Mouse (Mus musculus) brain, adult 2 months (tissue): Measurements from ENCODE around the gene Tpcn2.

ENCODE experiments used
- DNase-seq: peaks from one replicate; pipeline ENCODE4 v3.0.0; 2011; ENCODE audit warnings: low read depth, low spot score

The Tpcn2 gene

GRCm38 (mm10) chr7:145283487-145284187 is at the start of gene Tpcn2:
TSS of gene Tpcn2 (minus strand) at chr7:145284011.
- DNase-seq, result peak; percentile 98

- DNase-seq, result peak; percentile 53
Measured at GRCm38 (mm10) chr7:145332376-145333041, 48.7 kb upstream of the Tpcn2 start.

- no peak for DNase-seq
Measured at GRCm38 (mm10) chr7:145330641-145331040, 46.8 kb upstream of the Tpcn2 start.

- no peak for DNase-seq
Measured at GRCm38 (mm10) chr7:145329982-145330381, 46.2 kb upstream of the Tpcn2 start.

- DNase-seq, result no peak
Measured at GRCm38 (mm10) chr7:145325697-145326096, 41.9 kb upstream of the Tpcn2 start.

- no peak for DNase-seq
Measured at GRCm38 (mm10) chr7:145323607-145324006, 39.8 kb upstream of the Tpcn2 start.

- DNase-seq, result peak; percentile 97
Measured at GRCm38 (mm10) chr7:145319481-145319880, 35.7 kb upstream of the Tpcn2 start.

GRCm38 (mm10) chr7:145317522-145317921 is 33.7 kb upstream of the Tpcn2 start:
- DNase-seq, result peak; percentile 84

- DNase-seq, result peak; percentile 59
Measured at GRCm38 (mm10) chr7:145314785-145315411, 31.1 kb upstream of the Tpcn2 start, which contains the start of gene Mrgprd. TSS of gene Mrgprd (plus strand) at chr7:145314835.

- no peak for DNase-seq
Measured at GRCm38 (mm10) chr7:145312137-145312536, 28.3 kb upstream of the Tpcn2 start.

GRCm38 (mm10) chr7:145310526-145310925 is 26.7 kb upstream of the Tpcn2 start:
- DNase-seq, result no peak

- DNase-seq, result no peak
Measured at GRCm38 (mm10) chr7:145309877-145310276, 26.1 kb upstream of the Tpcn2 start.

GRCm38 (mm10) chr7:145308866-145309265 is 25.1 kb upstream of the Tpcn2 start:
- peak; percentile 61 for DNase-seq

- peak; percentile 63 for DNase-seq
Measured at GRCm38 (mm10) chr7:145308061-145308675, 24.4 kb upstream of the Tpcn2 start.

- no peak for DNase-seq
Measured at GRCm38 (mm10) chr7:145307636-145308035, 23.8 kb upstream of the Tpcn2 start.

GRCm38 (mm10) chr7:145304153-145304552 is 20.3 kb upstream of the Tpcn2 start:
- no peak for DNase-seq

GRCm38 (mm10) chr7:145302488-145303285 is 18.9 kb upstream of the Tpcn2 start:
- DNase-seq, result peak; percentile 92

GRCm38 (mm10) chr7:145301341-145302005 is 17.7 kb upstream of the Tpcn2 start:
- peak; percentile 49 for DNase-seq

GRCm38 (mm10) chr7:145301008-145301340 is 17.2 kb upstream of the Tpcn2 start:
- peak; percentile 76 for DNase-seq

- DNase-seq, result peak; percentile 87
Measured at GRCm38 (mm10) chr7:145300321-145301007, 16.7 kb upstream of the Tpcn2 start, which contains the start of gene Mrgprf. TSS of gene Mrgprf (plus strand) at chr7:145300828.
